Mouse (Mus musculus): ENCODE measurements around the gene Rpl19.
A peak's percentile ranks its signal among the peaks of the same experiment; 100 is the strongest.

DNA sequence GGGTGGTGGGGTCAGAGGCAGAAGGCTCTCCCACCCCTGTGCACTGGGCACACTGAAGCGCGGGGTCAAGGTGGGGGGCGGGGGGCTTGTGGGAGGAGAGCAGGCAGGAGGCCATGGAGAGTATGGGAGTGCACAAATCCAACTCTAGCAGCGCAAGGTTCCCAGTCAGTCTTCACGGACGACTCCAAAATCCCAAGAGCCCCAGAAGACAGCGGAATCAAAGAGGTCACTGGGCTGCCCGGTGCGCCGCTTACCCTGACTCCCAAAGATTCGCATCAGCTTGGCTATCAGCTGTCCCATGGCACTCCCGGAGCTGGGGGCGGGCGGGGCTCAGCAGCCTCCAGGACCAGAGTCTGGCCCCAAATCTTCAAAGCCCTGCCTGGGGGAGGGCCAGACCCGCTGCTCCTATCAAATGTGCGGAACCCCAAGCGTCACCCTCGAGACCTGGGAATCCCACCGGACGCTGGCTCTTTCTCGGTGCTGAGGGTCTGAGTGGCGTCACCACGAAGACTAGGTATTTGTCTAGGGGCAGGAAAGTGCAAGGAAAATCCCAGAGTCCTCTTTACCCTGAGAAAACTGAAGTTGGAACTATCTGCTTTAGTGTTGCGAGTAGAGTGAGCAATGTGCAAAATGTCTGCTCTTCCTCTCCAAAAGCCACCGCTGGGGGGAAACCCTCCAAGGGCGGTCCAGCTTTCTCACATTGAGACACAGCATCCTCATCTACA is 30.8 kb upstream of the Rpl19 start, which contains the start of gene Arl5c:
- TF ChIP-seq POLR2A (IDR thresholded peaks at IDR 0.05; ENCODE audit: insufficient read depth, low read depth, low read length) (peak; percentile 20; the same call in 1 of the 2 replicates), CTCF (IDR thresholded peaks at IDR 0.05; ENCODE audit: insufficient read depth, low read depth, low read length) (no peak; the same call in 1 of the 2 replicates)
